Mouse (Mus musculus) left cerebral cortex, adult 11 months (tissue): ENCODE measurements around the gene Fahd2a.
A peak's percentile ranks its signal among the peaks of the same experiment; 100 is the strongest.

Experiments used
- DNase-seq: peaks from one replicate; pipeline ENCODE4 v3.0.0; 2022; ENCODE audit warnings: low spot score

Gene Fahd2a

DNA sequence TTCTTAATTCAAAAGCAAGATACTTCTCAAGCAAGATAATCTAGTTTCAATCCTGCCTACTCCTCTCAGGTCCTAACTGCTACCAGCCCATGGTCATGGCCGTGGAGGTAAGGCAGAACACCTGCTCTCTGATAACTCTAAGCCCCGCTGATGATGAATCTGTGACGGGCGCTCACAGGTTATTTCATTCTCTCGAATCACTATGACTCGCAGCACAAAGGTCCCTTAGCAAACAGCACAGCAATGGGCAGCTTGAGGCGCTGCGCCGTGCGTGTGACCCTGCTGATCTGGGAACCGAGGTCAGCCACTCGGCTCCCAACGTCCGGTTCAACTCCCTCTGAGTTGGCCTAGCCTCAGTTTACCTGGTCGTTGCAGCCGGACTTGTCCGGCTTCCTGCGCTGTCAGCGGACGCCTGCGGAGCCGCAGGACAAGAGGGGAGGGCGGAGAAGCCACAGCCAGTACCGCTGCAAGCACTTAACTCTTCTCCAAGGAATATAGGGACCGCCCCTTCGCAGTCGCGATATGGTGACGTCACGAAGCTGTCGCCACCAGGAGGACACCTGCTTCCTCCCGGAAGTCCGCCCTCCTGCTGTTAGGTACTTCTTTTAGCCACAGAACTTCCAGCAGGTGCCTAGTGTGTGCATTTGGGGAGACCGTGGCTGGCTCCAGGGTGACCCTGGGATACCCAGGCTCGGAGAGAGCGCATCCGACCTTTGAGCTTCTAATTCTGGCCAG lies at the start of gene Fahd2a:
Gene Fahd2a, minus strand, starts transcription at position 511 of the 735 bp plus-strand sequence.
- peak; percentile 82 for DNase-seq

DNA sequence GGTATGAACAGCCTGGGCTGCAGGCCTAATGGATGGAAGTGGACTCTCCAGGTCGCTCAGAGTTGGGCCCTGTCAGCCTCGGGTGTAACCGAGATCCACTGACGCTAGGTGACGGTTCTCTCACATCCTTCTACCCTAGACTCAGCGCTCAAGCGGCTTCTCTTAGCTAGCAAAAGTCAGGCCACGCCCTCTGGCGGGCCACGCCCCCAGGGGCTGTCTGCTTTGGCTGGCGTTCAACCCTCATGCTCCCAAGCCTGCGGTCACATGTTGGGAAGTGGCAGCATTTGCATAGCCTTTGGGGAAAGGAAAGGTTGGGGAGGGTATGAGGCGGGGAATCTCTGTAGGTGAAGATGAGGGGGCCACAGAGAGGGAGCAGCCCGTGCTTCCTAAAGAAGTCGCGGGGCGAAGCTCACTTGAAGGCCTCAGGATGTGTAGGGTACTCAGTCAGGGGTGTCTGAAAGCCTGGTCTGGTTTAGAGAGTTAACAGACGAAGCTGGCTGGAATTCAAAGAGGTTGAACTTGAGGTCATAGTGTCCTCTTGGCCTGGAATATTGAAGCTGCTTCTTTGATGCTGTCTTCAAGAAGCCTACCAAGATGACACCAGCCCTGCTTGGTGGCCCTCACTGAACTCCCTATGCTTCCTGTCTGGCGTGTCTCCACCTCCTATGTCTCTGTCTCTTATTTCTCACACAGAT lies 40.3 kb upstream of the Fahd2a start:
- DNase-seq: no peak

DNA sequence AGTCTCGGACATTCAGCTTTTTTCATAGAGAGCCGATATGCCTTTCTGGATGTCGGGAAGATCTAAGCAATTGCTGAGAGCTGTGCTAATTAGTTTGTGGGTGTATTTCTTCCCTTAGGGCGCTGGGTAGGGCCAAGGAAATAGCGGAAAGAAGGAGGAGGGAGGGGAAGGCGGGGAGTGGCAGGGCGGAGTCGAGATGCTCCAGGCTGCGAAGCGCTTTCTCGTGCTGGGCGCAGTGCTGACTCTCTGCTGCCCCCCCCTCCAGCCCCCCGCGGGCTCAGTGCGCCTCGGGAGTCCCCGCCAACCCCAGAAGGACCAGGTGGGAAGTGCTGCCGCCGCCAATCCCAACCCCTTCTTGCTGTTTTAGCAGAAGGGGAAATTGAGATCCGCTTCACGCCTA lies 38.6 kb upstream of the Fahd2a start:
- DNase-seq: no peak

DNA sequence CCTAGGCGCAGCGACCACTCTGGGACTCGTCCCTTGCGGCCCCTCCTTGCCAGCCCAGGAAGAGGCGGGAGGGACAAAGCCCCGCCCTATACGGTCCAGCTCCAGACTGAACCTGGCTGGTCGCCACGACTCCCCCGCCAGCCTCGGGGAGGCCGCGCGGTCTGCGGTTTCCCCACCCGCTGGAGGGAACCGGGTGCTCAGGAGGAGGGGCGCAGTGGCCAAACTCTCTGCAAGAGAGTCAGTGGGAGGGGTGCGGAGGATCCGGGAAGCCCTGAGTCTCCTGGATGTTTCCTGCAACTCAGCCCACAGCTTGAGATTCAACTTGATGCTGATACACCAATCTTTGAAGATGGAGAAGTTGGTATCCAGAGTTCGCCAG lies 38.2 kb upstream of the Fahd2a start:
- no peak for DNase-seq

DNA sequence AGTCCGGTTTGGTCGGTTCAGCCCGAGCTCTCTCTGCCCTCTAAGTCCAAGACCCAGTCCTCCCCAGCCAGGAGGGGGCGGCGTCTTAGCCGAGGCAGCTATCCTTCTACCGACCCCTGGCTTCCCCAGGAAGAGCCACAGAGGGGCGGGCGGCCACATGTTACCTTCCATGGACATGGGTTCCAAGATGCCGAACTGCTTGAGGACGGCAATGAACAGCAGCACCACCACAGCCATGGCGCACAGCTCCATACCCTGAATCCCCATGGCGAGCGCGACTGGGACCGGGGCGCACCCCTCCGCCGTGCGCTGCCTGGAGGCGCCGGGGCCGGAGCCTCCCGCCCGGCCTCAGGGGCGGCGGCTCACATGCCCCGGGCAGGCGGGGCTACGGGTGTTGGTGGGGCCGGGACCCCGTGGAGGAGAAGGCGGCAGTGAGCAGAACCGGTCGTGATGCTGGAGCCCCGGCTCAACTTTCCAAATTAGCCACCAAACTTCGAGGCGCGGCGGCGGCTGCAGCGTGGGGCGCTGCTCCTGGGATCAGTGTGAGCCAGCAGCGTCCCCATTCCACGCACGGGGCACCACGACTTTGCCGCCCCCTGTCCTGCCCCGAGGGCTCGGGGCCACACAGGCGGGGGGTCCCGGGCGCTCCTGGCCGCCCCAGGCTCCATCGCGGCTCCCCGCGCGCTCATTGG lies 37.6 kb upstream of the Fahd2a start:
- no peak for DNase-seq

DNA sequence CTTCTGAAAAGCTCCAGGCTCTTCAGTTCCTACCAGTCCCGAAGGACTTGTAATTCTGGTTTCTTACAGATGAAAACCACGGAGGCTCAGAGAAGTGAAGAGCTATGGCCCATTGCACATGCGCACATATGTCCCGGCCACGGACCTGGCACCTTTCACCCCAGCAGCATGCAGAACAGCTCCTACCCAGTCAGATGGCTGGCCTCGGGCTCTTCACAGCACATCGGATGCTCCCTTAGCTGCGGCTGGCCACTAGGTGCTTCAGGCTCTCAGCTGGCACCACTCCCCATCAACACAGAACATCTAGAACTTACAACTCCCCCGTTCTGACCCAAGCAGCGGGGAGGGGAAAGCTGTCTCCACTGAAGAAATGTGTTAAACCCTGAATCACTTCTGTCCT lies 35.4 kb upstream of the Fahd2a start:
- no peak for DNase-seq

DNA sequence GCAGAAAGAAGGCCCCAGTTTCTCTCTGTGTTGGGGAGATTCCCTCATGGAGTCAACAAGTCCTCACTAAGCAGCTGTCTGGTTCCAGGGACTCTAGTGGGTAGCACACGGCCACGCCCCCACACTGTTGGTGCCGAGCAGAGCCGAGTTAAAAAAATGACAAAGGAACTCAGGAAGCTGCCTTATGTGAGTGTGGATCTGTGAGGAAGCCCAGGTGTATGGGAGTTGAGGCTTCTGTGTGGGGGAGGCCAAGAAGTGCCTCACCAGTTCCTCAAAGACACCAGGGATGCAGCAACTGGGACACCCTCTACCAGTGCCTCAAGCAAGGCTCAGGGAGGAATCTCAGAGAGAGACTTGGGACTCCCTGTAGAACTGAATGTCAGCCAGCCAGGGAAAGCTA lies 34.8 kb upstream of the Fahd2a start:
- DNase-seq: no peak

DNA sequence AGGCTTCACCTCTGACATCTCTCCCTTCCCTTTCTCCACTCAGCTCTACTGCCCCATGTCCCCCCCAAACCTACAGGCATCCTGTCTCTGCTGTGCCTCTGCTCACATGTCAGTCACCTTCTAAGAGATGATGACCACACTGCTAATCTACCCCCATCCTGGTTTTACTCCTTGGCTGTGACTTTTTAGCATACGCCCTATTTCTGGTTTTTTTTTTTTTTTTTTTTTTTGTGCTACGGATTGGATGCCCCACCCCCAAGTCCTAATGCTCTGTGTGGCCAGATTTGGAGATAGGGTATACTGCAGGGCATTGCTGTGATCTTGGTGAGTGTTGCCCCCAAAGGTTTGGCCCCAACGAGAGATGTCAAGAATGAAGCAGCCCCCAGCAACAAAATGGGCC lies 27.9 kb upstream of the Fahd2a start:
- DNase-seq: no peak

DNA sequence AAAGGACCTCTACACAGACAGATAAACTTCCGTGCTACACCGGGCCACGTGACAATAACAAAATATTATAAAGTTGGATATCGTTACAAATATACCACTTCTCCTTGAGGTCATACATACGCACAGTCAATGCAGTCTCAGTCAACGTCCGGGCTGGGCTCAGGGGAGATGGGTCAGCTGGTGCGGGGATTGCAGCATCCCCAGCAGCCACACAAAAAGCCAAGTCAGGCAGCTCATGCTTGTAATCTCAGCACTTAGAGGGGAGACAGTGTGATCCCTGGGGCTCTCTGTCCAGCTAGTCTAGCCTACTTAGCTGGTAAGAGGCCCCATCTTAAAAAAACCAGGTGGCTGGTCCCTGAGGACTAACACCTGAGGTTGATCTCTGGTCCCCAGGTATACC lies 26.9 kb upstream of the Fahd2a start:
- no peak for DNase-seq

DNA sequence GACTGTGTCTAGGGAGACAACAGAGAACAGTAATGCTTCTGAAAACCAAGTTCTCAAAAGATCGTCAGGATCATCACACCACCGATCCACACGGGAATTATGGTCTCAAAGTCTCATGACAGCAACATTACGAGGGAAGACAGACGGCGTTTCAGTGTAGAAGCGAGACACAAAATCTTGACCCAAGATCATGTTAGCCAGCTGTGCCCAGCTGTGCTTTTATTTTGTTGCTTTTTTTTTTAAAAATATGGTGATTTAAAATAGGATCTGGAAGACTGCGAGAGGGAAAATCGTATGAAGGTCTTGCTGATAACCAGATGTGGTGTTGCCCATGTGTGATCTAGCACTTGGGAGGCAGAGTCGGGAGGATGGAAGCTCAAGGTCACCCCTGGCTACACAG lies 26.3 kb upstream of the Fahd2a start:
- DNase-seq: no peak

DNA sequence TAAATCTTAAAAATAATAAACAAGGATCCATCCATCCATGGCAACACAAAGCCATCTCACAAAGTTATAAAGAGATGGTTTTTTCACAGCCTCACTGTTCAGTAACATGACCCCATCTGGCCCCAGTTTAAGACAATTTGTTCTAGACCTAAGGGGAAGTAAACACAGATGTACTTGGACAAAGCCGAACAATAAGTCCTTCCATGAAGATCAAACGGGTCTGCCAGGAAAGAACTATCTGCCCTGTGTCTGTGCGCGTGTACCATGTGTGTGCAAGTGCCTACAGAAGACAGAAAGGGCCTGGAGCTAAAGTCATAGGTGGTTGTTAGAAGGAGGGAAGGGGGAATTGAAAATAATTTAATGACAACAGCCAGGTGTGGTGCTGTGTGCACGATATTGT lies 25.8 kb upstream of the Fahd2a start:
- no peak for DNase-seq

DNA sequence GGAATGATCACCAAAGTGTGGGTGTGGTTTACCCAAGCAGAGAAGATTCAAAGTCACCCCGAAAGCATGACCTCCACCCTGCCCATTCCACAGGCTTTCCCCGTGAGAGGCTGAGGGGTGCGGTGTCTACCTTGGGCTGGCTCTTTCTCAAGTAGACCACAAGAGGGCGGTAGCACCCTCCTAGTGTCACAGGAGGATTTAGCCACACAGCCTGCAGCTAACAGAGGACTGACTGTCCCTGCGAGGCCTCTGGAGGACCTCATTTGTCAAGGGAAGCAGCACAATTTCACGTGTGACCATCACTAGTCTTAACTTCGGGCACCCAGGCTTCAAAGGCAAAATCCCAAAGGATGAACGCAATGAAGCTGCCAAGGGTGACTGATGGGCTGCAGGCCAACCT lies 17.9 kb upstream of the Fahd2a start:
- no peak for DNase-seq

DNA sequence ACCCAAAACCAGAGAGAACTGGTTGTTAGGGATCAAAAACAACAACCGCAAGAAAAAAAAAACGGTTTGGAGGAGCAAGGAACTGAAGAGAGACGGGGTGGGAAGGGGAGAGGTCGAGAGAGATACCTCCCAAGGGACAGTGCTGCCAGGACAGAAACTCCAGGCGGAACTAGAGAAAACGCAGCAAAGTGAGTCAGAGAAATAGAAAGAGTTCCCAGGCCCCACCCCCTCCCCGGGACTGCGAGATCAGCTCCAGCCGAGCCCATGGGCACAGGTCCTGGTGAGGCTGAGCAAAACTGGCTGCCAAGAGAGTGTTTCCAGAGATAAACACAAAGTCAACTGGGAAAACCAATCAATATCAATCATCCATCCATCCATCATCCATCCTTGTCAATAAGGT lies 17.0 kb upstream of the Fahd2a start:
- DNase-seq: no peak

DNA sequence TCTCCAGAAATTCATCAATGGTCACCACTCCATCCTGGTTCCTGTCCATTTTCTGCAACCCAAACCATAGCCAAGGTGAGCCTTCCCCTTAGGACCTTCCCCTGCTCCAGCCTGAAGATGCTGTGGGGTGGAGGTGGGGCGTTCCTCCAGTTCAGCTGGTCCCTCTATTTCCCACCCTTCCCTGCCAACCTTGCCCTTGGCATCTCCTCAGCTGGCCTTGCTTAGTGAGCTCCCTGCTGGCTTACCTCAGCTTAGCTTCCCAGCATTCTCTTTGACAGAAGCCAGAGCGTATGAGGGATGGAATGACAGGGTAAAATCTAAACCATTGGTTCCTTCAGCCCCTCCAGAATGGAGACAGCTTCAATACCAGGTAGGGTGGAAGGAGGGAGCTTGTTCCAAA lies 15.0 kb upstream of the Fahd2a start:
- DNase-seq: no peak

DNA sequence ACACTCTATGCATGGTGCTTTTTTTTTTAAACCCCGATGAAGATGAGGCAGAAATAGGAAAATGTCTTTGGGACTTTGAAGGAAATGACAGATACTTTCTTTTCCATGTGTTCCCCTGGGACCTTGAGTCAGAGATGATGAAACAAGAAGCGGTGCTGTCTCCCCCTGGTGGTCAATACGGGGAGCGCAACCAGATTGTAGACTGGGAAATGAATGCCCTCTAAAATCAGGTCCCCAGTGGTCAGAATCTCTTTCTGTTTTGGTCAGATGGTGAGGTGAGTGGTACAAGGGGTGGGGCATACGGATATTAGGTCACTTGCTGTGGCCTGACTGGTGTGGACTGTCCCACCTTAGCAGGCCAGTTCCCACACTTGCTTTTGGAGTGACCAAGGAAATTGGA lies 9.4 kb upstream of the Fahd2a start:
- DNase-seq: peak; percentile 44

DNA sequence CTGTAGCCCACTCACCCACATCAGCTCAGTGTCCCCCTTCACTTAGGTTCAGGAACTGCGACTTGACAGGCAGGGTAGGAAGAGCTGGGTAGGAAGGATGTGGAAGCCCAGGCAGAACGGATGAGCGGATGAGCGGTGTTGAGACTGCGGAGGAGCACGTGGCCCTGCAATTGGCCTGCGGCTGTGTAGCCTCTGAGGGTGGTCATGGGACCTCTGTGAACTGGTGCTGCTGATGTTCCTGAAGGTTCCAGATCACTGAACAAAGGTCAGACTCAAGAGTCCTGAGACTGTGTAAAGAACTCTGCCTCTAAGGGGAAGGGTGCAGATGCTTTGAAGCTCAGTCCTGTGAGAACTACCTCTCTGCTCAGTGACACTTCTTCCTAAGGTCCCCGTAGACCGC lies 8.8 kb upstream of the Fahd2a start:
- no peak for DNase-seq

DNA sequence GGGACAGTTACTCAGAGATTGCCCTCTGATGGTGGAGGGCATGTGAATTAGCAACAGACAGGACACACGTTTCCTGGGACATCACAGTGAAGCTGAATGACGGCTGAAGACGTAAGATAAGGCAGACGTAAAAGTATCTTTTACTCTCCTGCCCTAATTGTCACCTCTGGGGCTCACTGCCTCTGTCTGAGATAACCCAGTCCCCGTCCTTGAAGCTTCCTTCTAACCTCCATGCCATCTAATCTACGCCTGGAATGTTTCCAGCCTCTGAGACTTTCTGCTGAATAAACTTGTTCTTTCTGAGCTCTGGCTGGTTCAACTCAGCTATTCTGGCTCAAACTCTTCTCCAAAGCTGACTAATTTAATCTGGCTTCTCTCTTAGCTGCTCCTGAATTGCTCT lies 7.4 kb upstream of the Fahd2a start:
- no peak for DNase-seq

DNA sequence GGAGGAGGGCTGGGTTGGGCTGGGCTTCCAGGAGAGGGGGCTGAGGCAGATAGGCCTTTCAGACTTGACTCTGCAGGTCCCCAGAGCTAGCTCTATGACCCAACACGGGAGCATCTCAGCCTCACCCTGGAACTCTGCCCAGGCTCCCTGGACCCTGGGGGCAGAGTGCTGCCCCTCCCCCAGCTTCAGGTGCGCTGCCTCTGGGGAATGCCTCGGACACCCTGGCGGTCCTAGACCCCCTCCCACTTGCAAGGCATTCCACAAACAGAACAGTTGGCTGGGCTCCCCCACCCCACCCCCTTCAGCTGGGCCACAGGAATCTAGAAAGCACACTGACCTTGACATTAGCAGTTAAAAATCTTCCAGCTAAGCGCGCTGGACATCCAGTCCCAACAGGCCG lies 5.3 kb upstream of the Fahd2a start:
- DNase-seq: no peak

DNA sequence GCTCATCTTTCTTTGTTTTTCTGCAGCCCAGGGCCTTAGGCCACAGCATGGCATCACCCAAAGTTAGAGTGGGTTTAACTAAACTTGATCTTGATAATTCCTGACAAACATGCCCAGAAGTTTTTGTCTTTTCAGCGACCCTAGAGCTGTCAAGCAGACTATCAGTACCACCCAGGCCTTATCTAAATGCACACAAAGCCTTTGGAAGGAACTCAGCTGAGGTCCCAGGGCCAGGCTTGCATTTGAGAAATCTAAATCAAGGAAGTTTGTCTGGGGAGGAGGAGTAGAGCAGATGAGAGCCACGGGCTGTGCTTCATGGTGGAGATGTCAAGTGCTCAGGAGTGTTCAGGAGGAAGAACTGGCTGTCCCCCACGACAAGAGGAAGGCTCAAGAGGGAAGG lies 2.5 kb upstream of the Fahd2a start:
- DNase-seq: no peak

DNA sequence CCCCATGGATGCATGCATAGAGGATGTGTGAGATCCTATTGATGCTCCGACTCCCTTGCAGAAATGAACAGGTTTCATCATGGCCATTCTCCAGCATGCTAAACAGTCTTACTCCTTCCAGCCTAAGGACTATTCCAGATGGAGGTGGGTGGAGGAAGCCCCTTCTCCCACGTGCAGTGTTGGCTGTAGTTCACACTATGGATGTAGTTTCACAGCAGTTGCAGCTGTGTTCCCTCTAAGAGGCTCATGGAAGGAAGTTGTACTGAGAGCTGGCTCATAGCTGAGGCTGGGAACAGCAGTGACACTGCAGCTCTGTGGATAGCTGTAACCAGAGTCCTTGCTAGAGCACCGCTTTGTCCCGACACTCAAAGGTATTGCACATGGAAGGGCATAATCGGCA lies 6.7 kb downstream of the Fahd2a start:
- DNase-seq: no peak

DNA sequence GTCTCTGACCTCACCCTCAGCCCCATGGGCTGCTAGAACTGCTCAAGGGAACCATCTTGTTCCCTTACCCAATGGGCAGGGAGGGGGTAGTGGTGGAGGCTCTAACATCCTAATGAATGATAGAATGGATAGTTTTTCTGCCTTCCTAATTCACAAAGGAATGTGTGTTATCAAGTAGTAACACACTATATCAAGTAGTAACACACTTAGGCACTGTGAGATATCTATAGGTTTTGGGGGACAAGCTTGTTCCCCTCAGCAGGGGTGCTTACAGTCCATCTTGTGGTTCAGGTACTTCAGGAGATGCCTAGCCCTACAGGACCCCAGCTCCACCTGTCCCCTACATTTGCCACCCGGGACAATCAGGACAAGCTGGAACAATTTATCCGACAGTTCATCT lies 8.8 kb downstream of the Fahd2a start:
- no peak for DNase-seq

DNA sequence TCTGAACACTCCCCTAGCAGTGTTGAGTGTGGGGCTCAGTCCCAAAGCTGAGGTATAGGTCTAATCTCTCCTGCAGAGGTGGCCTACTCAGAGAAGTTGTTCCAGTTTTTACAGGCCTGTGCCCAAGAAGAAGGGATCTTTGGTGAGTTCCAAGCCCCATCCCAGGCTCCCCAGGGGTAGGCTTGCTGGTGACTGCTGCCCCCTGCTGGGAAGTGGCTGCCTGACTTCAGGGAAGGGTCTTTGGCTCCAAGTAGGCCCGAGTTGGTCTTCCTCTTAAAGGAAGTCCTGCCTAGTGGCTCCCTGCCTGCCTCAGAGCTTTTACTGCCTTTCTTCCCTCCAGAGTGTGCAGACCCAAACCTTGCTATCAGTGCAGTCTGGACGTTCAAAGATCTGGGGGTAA lies 9.2 kb downstream of the Fahd2a start:
- no peak for DNase-seq

DNA sequence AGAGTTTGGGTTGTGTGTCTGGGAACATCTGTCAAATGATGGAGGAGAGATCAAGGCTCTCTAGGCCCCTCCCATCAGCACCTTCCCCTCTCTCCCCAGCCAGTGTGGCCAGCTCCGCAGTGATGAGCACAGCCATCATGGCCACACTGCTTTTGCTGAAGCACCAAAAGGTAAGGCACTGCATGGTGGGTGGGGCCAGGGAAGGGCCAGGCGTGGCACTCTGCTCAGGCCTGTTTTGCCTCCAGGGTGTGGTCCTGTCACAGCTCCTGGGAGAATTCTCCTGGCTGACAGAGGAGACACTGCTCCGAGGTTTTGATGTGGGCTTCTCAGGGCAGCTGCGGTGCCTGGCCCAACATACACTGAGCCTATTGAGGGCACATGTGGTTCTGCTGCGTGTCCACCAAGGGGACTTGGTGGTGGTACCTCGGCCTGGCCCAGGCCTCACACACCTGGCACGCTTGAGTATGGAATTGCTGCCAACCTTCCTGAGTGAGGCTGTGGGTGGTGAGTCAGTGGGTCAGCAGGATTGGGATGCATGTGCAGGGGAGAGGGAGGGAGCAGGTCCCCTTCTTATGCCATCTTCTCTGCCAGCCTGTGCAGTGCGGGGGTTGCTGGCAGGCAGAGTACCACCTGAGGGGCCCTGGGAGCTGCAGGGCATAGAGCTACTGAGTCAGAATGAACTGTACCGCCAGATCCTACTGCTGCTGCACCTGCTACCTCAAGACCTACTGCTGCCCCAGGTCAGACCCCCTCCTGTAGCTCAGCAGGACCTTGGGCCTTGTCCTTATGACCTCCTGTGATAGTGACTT lies 10.7 kb downstream of the Fahd2a start:
- no peak for DNase-seq
